In genomic region chr7:78451666-78452065, GRCm38 (mm10) we compare ENCODE assay signal across 22 mouse cellular contexts.
A peak's percentile ranks its signal among the peaks of the same experiment; 100 is the strongest.
DNase-seq lines count a peak whose midpoint lies in the region; TF ChIP-seq lines count a peak whose summit lies in the region.
"Had no signal": no experiment of that assay in that cellular context is flagged by ENCODE, and none has a peak within 500 bp of the region (broad histone marks: within the 10 kb centered on the region; RNA-seq: fewer than 3 reads in every experiment).

No protein-coding gene starts in this region.

- TF ChIP-seq POLR2A in spleen, adult 2 months (IDR thresholded peaks at IDR 0.05; ENCODE audit: low read depth, low read length): no peak

- intact Hi-C loops in heart, postnatal 14 days (cut with DNase I): no loop called here

- 68% methylated on average over 2 of the region's 2 CpGs for WGBS in spleen, adult 2 months

- H3K27me3 ChIP-seq in spleen, adult 2 months (ENCODE audit: control insufficient read depth, insufficient read depth, low read length): no peaks in the 10 kb centered on the region
- H3K27me3 ChIP-seq: embryonic facial prominence, embryonic 12.5 days; embryonic facial prominence, embryonic 15.5 days; forebrain, embryonic 12.5 days; forebrain, embryonic 15.5 days; hindbrain, embryonic 13.5 days had no signal

- H3K27ac ChIP-seq in spleen, adult 2 months (ENCODE audit: insufficient read depth, low read length): peak overlapping the region; percentile 65; the same call in 1 of the 2 replicates
- H3K27ac ChIP-seq: embryonic facial prominence, embryonic 12.5 days; embryonic facial prominence, embryonic 15.5 days; forebrain, embryonic 12.5 days; forebrain, embryonic 15.5 days; hindbrain, embryonic 10.5 days; hindbrain, embryonic 13.5 days had no signal

- no peaks in the 10 kb centered on the region for H3K4me1 ChIP-seq in spleen, adult 2 months (ENCODE audit: control insufficient read depth, insufficient read depth, insufficient read length)
- H3K4me1 ChIP-seq: embryonic facial prominence, embryonic 12.5 days; embryonic facial prominence, embryonic 15.5 days; forebrain, embryonic 12.5 days; hindbrain, embryonic 10.5 days; hindbrain, embryonic 13.5 days had no signal

- H3K36me3 ChIP-seq in spleen, adult 2 months (ENCODE audit: control insufficient read depth, insufficient read depth, low read length): no peaks in the 10 kb centered on the region
- H3K36me3 ChIP-seq: embryonic facial prominence, embryonic 12.5 days; embryonic facial prominence, embryonic 15.5 days; forebrain, embryonic 12.5 days; hindbrain, embryonic 10.5 days had no signal

- TF ChIP-seq CTCF in spleen, adult 2 months (IDR thresholded peaks at IDR 0.05; ENCODE audit: extremely low read depth, insufficient read depth, insufficient read length, insufficient replicate concordance): no peak

- DNase-seq in spleen, adult 2 months (ENCODE audit: low read depth in 1 of 2, low spot score in 2 of 2): peak in 1 of 2 experiments; percentile 14
- no peak for DNase-seq in spleen, postnatal 36 days (ENCODE audit: low spot score in 2 of 2)
- peak; percentile 1 to 11 for DNase-seq in CD8-positive naive resting alpha-beta T cell, adult 2 months (ENCODE audit: low read depth in 2 of 2, low spot score in 2 of 2)
- DNase-seq in induced T-regulatory cell, adult 2 months (ENCODE audit: low read depth): peak; percentile 3
- DNase-seq in heart, postnatal 14 days: no peak
- no peak for DNase-seq in left cerebral cortex, adult 9 months (ENCODE audit: low spot score in 2 of 2)
- no peak for DNase-seq in right cerebral cortex, adult 2 months (ENCODE audit: low spot score in 2 of 2)
- DNase-seq: adrenal gland, postnatal 10 days; adrenal gland, postnatal 36 days; B cell, adult 2 months; cerebellum, adult 2 months; cerebellum, adult 9-11 months; cerebellum, postnatal 25 days; gastrocnemius, postnatal 10 days; gastrocnemius, postnatal 36 days; heart, postnatal 36 days had no signal

- H3K4me3 ChIP-seq in spleen, adult 2 months (ENCODE audit: extremely low read depth, insufficient read depth, insufficient read length): no peak overlapping the region
- H3K4me3 ChIP-seq: embryonic facial prominence, embryonic 12.5 days; embryonic facial prominence, embryonic 15.5 days; forebrain, embryonic 12.5 days; forebrain, embryonic 15.5 days; hindbrain, embryonic 10.5 days; hindbrain, embryonic 13.5 days had no signal

Comparison
In these comparisons a context has a peak if more than half of its experiments do, and no peak if none do; other contexts are left out.
1. DNase-seq: peak in CD8-positive naive resting alpha-beta T cell, adult 2 months (2 of 2) and induced T-regulatory cell, adult 2 months (single experiment); none in spleen, postnatal 36 days (0 of 2), heart, postnatal 14 days (0 of 2), left cerebral cortex, adult 9 months (0 of 2) and right cerebral cortex, adult 2 months (0 of 2).